Mouse (Mus musculus) heart, postnatal 4 days (tissue): ENCODE results near the gene Gpr1. TPM values are rescaled to one million over a fixed set of nuclear protein-coding genes. Genes with fewer than 3 reads are reported as not detected.
"Not testable (repeated sequence)": the region's sequence is repeated elsewhere in the genome, so short reads cannot be mapped to it uniquely, and the experiment has no call there.

ENCODE experiments used
- DNase-seq: peaks from one replicate; pipeline ENCODE4 v3.0.0; 2021
- total RNA-seq, 2 experiments: library from RNA; stranded (reverse); gene quantifications; 2 replicates each; pipeline ENCODE4 v1.2.3; 2021

The Gpr1 gene
- total RNA-seq, 2 experiments from 2014 or later, result not detected

- DNase-seq, result no peak
Measured at GRCm38 (mm10) chr1:63214631-63215030, 288 bp upstream of the Gpr1 start.

- no peak for DNase-seq
Measured at GRCm38 (mm10) chr1:63213478-63214270, 669 bp downstream of the Gpr1 start.

GRCm38 (mm10) chr1:63209861-63210529 lies 4.3 kb downstream of the Gpr1 start:
- no peak for DNase-seq

GRCm38 (mm10) chr1:63207607-63208006 lies 6.7 kb downstream of the Gpr1 start:
- DNase-seq, result no peak

GRCm38 (mm10) chr1:63204660-63205394 lies 9.5 kb downstream of the Gpr1 start:
- no peak for DNase-seq

- DNase-seq, result peak; percentile 8
Measured at GRCm38 (mm10) chr1:63203950-63204659, 10.2 kb downstream of the Gpr1 start.

- DNase-seq, result no peak
Measured at GRCm38 (mm10) chr1:63203471-63203870, 10.9 kb downstream of the Gpr1 start.

- no peak for DNase-seq
Measured at GRCm38 (mm10) chr1:63201672-63202071, 12.7 kb downstream of the Gpr1 start.

GRCm38 (mm10) chr1:63200322-63200721 lies 14.0 kb downstream of the Gpr1 start:
- no peak for DNase-seq

GRCm38 (mm10) chr1:63199387-63199786 lies 15.0 kb downstream of the Gpr1 start:
- no peak for DNase-seq

- DNase-seq, result no peak
Measured at GRCm38 (mm10) chr1:63195848-63196512, 18.4 kb downstream of the Gpr1 start.

GRCm38 (mm10) chr1:63192306-63193065 lies 21.9 kb downstream of the Gpr1 start:
- no peak for DNase-seq

- DNase-seq, result peak; percentile 57
Measured at GRCm38 (mm10) chr1:63190851-63191250, 23.5 kb downstream of the Gpr1 start.

- DNase-seq, result no peak
Measured at GRCm38 (mm10) chr1:63188536-63188935, 25.8 kb downstream of the Gpr1 start.

GRCm38 (mm10) chr1:63185430-63185829 lies 28.9 kb downstream of the Gpr1 start:
- DNase-seq, result not testable (repeated sequence)

GRCm38 (mm10) chr1:63182636-63183270 lies 31.6 kb downstream of the Gpr1 start:
- DNase-seq, result peak; percentile 66

- peak; percentile 81 for DNase-seq
Measured at GRCm38 (mm10) chr1:63182212-63182611, 32.1 kb downstream of the Gpr1 start.

- no peak for DNase-seq
Measured at GRCm38 (mm10) chr1:63181480-63181879, 32.9 kb downstream of the Gpr1 start.

- DNase-seq, result peak; percentile 96
Measured at GRCm38 (mm10) chr1:63181019-63181418, 33.3 kb downstream of the Gpr1 start.

- DNase-seq, result not testable (repeated sequence)
Measured at GRCm38 (mm10) chr1:63180575-63180974, 33.8 kb downstream of the Gpr1 start.

GRCm38 (mm10) chr1:63180122-63180521 lies 34.2 kb downstream of the Gpr1 start:
- DNase-seq, result no peak
